Mouse (Mus musculus) adrenal gland, adult 8-10 months (tissue): Measurements from ENCODE around the gene Pram1. TPM values are rescaled to one million over a fixed set of nuclear protein-coding genes. Genes with fewer than 3 reads are reported as not detected.

Experiments
- DNase-seq: peaks from one replicate; pipeline ENCODE4 v3.0.0; 2022
- total RNA-seq, 4 experiments: library from RNA; stranded (reverse); gene quantifications; 2 replicates each; pipeline ENCODE4 v1.2.4; 2022

Pram1 gene
- total RNA-seq, 4 experiments from 2014 or later, result 0.87 to 2.2 (median 2.1) TPM; not detected in 1

DNA sequence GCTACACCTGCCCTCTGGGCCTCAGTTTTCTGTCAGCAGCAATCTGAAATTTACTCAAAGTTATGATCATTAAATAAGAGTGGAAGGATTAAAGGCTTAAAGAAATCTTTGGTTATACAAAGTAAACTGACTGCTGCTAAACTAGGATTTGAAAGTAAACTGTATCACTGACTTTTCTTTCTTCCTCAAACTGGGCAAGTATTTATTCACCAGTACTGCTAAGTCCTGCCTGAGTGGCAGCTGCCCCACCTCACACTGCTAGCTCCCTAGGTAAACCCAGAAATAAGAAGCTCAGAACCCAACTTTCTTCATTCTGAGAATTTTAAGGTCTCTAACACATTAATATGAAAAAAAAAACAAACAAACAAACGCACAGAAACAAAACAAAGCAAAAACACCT is 36.0 kb downstream of the Pram1 start:
- no peak for DNase-seq

DNA sequence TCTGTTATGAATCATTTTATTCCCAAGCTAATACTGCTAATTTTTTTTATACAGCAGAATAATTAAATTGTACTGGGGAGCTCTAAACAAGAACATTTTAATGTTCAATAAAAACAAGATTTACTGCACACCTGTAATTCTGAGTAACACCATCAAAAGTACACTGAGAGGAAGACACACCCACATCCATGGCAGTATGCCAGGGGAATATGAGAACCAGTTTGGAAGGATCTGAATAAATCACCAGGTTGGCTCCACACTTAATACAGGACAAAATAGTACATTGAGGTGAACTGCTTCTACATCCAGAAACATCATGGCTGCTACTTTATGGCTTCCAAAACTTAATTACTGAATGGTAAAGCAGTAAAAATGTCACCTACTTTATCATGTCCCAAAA is 37.6 kb downstream of the Pram1 start:
- DNase-seq, result no peak

DNA sequence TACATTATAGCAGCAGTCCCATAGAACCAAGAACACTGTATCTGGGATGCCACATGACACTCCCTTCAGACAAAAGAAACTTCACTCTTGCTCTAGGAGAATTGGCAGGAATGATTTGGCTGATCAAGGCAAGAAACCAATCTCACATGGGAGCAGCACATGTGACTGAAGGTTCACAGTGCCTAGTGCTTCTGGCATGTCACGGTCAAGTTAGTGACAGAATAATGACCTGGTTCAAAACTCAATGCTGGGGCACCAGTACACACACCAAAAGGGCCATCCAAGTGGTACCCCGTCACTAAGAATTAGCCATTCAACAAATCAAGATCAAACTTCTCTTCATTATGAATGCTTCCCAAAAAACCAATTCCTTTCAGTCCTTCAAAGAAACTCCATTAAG is 38.2 kb downstream of the Pram1 start:
- DNase-seq, result no peak

DNA sequence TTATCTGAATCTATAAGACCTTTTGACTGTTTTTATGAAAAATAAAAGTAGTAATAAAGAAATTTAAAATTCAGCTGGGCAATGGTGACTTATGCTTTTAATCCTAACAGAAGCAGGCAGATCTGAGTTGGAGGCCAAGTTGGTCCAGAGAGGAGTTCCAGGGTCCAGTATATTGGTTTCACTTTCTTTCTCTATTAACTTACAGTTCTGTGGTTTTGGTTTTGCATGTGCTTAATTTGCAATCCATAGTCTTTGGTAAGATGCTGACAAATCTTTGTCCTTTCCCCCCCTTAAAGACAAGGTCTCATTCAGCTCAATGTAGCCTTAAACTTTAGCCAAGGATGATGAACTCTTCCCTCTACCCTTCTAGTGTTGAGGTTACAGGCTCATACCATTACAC is 40.9 kb downstream of the Pram1 start:
- no peak for DNase-seq

DNA sequence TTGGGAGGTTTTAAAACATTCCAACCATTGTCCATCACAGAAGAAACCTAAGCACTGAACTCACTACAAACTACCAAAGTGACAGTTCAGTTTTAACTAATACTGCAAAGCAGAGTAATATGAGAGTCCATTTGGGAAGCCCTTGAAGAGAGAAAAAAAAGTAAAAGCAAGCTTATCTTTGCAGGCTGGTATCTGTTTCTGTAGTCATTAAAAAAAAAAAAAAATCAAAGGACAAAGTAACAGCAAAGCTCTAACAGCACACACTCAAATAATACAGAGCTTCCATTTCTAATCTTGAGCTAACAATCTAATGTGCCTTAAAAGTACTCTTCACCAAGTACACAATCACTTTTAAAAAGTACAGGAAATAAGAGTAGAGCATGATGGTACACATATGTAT is 43.9 kb downstream of the Pram1 start:
- no peak for DNase-seq

DNA sequence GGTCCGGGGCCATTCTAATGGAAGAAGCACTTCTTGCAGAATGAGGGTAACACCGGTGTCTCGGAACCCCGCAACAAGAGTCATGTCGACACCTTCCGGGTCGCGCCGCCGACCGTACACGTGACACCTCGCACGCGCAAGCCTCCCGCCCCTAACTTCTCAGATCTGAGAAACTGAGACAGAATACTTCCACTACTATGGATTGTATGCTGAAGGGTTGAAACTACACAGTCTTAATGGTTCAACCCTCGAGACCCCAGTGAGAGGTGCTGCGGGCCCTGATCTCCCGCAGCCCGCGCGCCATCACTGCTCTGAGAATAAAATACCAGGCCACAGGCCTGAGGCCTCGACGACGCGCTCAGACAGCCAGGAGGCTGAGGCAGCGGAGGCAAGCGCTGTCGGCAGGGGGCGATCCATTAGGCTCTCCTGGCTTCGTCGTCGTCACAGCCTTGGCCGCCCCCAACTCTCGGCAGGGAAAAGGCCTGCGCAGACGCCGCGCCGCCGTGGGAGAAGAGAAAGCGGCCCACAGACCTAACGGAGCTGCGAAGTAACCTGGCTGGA is 46.9 kb downstream of the Pram1 start:
- DNase-seq, result peak; percentile 59

DNA sequence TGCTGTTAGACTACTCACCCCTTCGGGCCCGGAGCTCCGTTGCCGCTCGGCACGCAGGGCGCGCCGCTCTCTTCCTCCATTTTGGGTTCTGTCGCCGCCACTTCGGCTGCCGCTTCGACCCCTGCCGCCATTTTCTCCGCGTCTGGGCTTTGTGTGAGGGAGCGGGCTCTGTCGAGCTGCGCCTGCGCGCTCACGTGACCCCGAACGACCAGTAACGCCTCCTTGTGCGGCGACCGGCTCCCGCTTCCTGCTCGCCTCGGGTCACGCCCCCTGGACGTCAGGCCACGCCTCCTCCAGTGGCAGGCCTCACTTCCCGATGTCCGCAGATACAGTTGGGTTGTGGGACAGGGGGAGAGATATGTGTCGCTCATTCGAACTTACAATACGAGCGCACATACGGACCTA is 47.4 kb downstream of the Pram1 start:
- peak; percentile 97 for DNase-seq

DNA sequence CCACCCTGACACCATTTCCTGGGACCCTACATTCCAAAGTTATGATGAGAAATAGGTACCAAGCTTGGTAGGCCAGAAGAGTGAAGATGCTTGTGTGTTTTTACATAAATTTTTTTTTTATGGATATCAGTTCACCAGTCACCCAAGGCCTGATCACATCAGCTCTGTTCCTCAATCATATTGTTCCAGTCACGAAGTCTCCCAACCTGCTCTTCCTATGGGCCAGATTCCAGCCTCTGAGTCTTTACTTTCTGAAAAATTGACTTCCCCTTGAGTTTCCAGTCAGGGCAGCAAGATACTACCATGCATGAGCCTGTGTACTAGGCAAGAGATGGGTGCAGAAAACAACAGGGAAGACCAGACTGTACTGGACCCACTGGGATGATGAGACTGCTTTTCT is 48.9 kb downstream of the Pram1 start, which contains the start of gene Hnrnpm:
TSS of gene Hnrnpm (minus strand) at position 101 of the 400 bp plus-strand sequence.
- DNase-seq, result no peak

Other genes with a start within 250 kb of the Pram1 start
- gene Zfp101, start 243.4 kb upstream of the Pram1 start, total RNA-seq, result 1 to 10 TPM; 6.6 to 9.7 (median 8.0) TPM
- not detected for gene Actl9, start 205.2 kb upstream of the Pram1 start, total RNA-seq
- 10 to 100 TPM; 26.5 to 40.7 (median 30.1) TPM for gene Adamts10, start 113.9 kb upstream of the Pram1 start, total RNA-seq
- 10 to 100 TPM in 1 of 4 experiments, 1 to 10 TPM in 3; 4.3 to 11.1 (median 6.1) TPM for gene Myo1f, start 82.3 kb upstream of the Pram1 start, total RNA-seq
- 10 to 100 TPM; 35.0 to 68.4 (median 50.1) TPM for gene Zfp414, start 9.0 kb upstream of the Pram1 start, total RNA-seq
- 100 to 1,000 TPM; 130 to 158 (median 141) TPM for gene Hnrnpm, start 48.8 kb downstream of the Pram1 start, total RNA-seq
- 100 to 1,000 TPM in 3 of 4 experiments, 10 to 100 TPM in 1; 96.1 to 125 (median 112) TPM for gene March2, start 80.6 kb downstream of the Pram1 start, total RNA-seq
- 100 to 1,000 TPM; 251 to 297 (median 270) TPM for gene Rab11b, start 122.5 kb downstream of the Pram1 start, total RNA-seq
- gene Angptl4, start 143.8 kb downstream of the Pram1 start, total RNA-seq, result 10 to 100 TPM; 37.2 to 78.4 (median 46.3) TPM
- gene Kank3, start 172.5 kb downstream of the Pram1 start, total RNA-seq, result 100 to 1,000 TPM in 3 of 4 experiments, 10 to 100 TPM in 1; 69.8 to 130 (median 111) TPM
- 1,000 to 10,000 TPM; 1,538 to 1,820 (median 1,607) TPM for gene Rps28, start 186.5 kb downstream of the Pram1 start, total RNA-seq
- gene Ndufa7, start 186.5 kb downstream of the Pram1 start, total RNA-seq, result 100 to 1,000 TPM; 371 to 504 (median 430) TPM
- gene Cd320, start 205.0 kb downstream of the Pram1 start, total RNA-seq, result 10 to 100 TPM; 29.5 to 63.3 (median 37.6) TPM
- not detected for gene Gm7029, start 235.8 kb downstream of the Pram1 start, total RNA-seq